ENCODE assay signal across 8 mouse cellular contexts in genomic region chr3:63295657-63296231, GRCm38 (mm10). TPM values are rescaled to one million over a fixed set of nuclear protein-coding genes. Genes with fewer than 3 reads are reported as not detected.
DNase-seq lines count a peak whose midpoint lies in the region; ATAC-seq and TF ChIP-seq lines count a peak whose summit lies in the region.

No protein-coding gene starts in this region.

- WGBS in heart, embryonic 13.5 days = under 1% methylated on average over 54 of the region's 54 CpGs
- WGBS in kidney, embryonic 14.5 days = under 1% methylated on average over 47 of the region's 54 CpGs
- 1% methylated on average over 46 of the region's 54 CpGs for WGBS in liver, postnatal 0 days (ENCODE audit: insufficient replicate concordance)
- under 1% methylated on average over 54 of the region's 54 CpGs for WGBS in olfactory bulb, adult 2 months

- TF ChIP-seq CTCF in embryonic fibroblast, embryonic 13.5 days (IDR thresholded peaks at IDR 0.05; ENCODE audit: borderline replicate concordance, insufficient read depth, low read length) = no peak
- no peak for TF ChIP-seq CTCF in liver, postnatal 0 days (IDR thresholded peaks at IDR 0.05; ENCODE audit: low read depth)
- TF ChIP-seq CTCF in olfactory bulb, adult 2 months (IDR thresholded peaks at IDR 0.05; ENCODE audit: insufficient read depth, low read depth, low read length) = no peak

- H3K4me1 ChIP-seq in embryonic fibroblast, embryonic 13.5 days (ENCODE audit: control insufficient read depth, insufficient read depth, low read length) = no peaks in the 10 kb centered on the region
- H3K4me1 ChIP-seq in heart, embryonic 13.5 days = peaks cover 11% of the 10 kb centered on the region
- H3K4me1 ChIP-seq in kidney, embryonic 14.5 days (ENCODE audit: control insufficient read depth, insufficient read depth, low read length) = no peaks in the 10 kb centered on the region
- H3K4me1 ChIP-seq in liver, postnatal 0 days (ENCODE audit: insufficient read depth) = no peaks in the 10 kb centered on the region; the same call in 1 of the 2 replicates
- 0 out of 2 replicates have a peak, but pooled peaks cover 4% of the 10 kb centered on the region for H3K4me1 ChIP-seq in olfactory bulb, adult 2 months (ENCODE audit: control insufficient read depth, insufficient read depth, low read length)

- peak overlapping the region; percentile 48 for H3K4me3 ChIP-seq in embryonic fibroblast, embryonic 13.5 days (ENCODE audit: insufficient read depth, low read length)
- H3K4me3 ChIP-seq in heart, embryonic 13.5 days = peak overlapping the region; percentile 80
- H3K4me3 ChIP-seq in kidney, embryonic 14.5 days (ENCODE audit: low read length) = peak overlapping the region; percentile 72
- peak overlapping the region; percentile 40 for H3K4me3 ChIP-seq in liver, postnatal 0 days (ENCODE audit: low read depth, low read length)
- peak overlapping the region; percentile 79 for H3K4me3 ChIP-seq in olfactory bulb, adult 2 months (ENCODE audit: insufficient read depth, low read depth, low read length)

- ATAC-seq in heart, embryonic 13.5 days (ENCODE audit: extremely low read depth, insufficient number of reproducible peaks, low FRiP score, low TSS enrichment) = peak; percentile 68; the same call in 1 of the 2 replicates
- peak; percentile 87 for ATAC-seq in kidney, embryonic 14.5 days (ENCODE audit: low FRiP score, low TSS enrichment)
- no peak for ATAC-seq in liver, postnatal 0 days
- no peak for ATAC-seq in CD4-positive, CD25-positive, alpha-beta regulatory T cell, adult 4 months

- H3K36me3 ChIP-seq in heart, embryonic 13.5 days = no peaks in the 10 kb centered on the region
- no peaks in the 10 kb centered on the region for H3K36me3 ChIP-seq in kidney, embryonic 14.5 days (ENCODE audit: control insufficient read depth, insufficient read depth, low read length)
- H3K36me3 ChIP-seq in liver, postnatal 0 days (replicated peaks; ENCODE audit: insufficient read depth, low read length) = no peaks in the 10 kb centered on the region

- H3K27ac ChIP-seq in embryonic fibroblast, embryonic 13.5 days (ENCODE audit: insufficient read depth, low read length) = peak overlapping the region; percentile 28; the same call in 1 of the 2 replicates
- H3K27ac ChIP-seq in heart, embryonic 13.5 days (replicated peaks) = peak overlapping the region; percentile 76
- peak overlapping the region; percentile 84 for H3K27ac ChIP-seq in kidney, embryonic 14.5 days (ENCODE audit: low read depth, low read length)
- no peak overlapping the region for H3K27ac ChIP-seq in liver, postnatal 0 days (ENCODE audit: low read depth)
- H3K27ac ChIP-seq in olfactory bulb, adult 2 months (ENCODE audit: insufficient read depth, low read depth, low read length) = no peak overlapping the region

- no peak for TF ChIP-seq EP300 in liver, postnatal 0 days (IDR thresholded peaks at IDR 0.05; ENCODE audit: low read depth)

- peak; percentile 3 for DNase-seq in thymus, postnatal 14 days
- DNase-seq in thymus, adult 18-20 months = no peak
- DNase-seq in liver, postnatal 0 days = peak; percentile 14

- H3K27me3 ChIP-seq in heart, embryonic 13.5 days (replicated peaks) = no peaks in the 10 kb centered on the region
- no peaks in the 10 kb centered on the region for H3K27me3 ChIP-seq in kidney, embryonic 14.5 days (ENCODE audit: control insufficient read depth, insufficient read depth, low read length)
- peaks cover 28% of the 10 kb centered on the region for H3K27me3 ChIP-seq in liver, postnatal 0 days (ENCODE audit: insufficient read depth, low read length)

- H3K4me2 ChIP-seq in heart, embryonic 13.5 days = peak overlapping the region; percentile 96
- H3K4me2 ChIP-seq in kidney, embryonic 14.5 days (replicated peaks; ENCODE audit: low read depth, low read length) = peak overlapping the region; percentile 92
- H3K4me2 ChIP-seq in liver, postnatal 0 days (ENCODE audit: low read depth, low read length) = peak overlapping the region; percentile 73

- TF ChIP-seq POLR2A in embryonic fibroblast, embryonic 13.5 days (IDR thresholded peaks at IDR 0.05; ENCODE audit: low read depth, low read length) = no peak
- no peak for TF ChIP-seq POLR2A in olfactory bulb, adult 2 months (IDR thresholded peaks at IDR 0.05; ENCODE audit: insufficient read depth, low read depth, low read length)

- H3K9ac ChIP-seq in heart, embryonic 13.5 days = peak overlapping the region; percentile 83
- peak overlapping the region; percentile 80 for H3K9ac ChIP-seq in kidney, embryonic 14.5 days (ENCODE audit: low read depth, low read length)
- no peak overlapping the region for H3K9ac ChIP-seq in liver, postnatal 0 days (replicated peaks)

- H3K9me3 ChIP-seq in heart, embryonic 13.5 days = no peaks in the 10 kb centered on the region
- H3K9me3 ChIP-seq in kidney, embryonic 14.5 days (ENCODE audit: control insufficient read depth, low read length) = no peaks in the 10 kb centered on the region
- H3K9me3 ChIP-seq in liver, postnatal 0 days (ENCODE audit: low read length) = no peaks in the 10 kb centered on the region

RNA-seq across cellular contexts. Expression of gene Mme, which starts 54.4 kb away (rescaled TPM):
- polyA plus RNA-seq in embryonic fibroblast, embryonic 13.5 days (2011; ENCODE audit: insufficient read length, low read depth, missing spikeins) = 11.9 and 41.4 TPM in 2 replicates
- 4.2 and 6.6 TPM in 2 replicates for polyA plus RNA-seq in heart, embryonic 13.5 days (2015; fragmentation: Nextera tagmentation; extraction: Ambion mirVana)
- polyA plus RNA-seq in kidney, embryonic 14.5 days (2014; fragmentation: Nextera tagmentation; extraction: Ambion mirVana) = 18.2 and 35.7 TPM in 2 replicates
- 0.01 and 0.06 TPM in 2 replicates for polyA plus RNA-seq in liver, postnatal 0 days (2015; fragmentation: Nextera tagmentation; extraction: Ambion mirVana)
- polyA plus RNA-seq in olfactory bulb, adult 2 months (2012; ENCODE audit: insufficient read depth, insufficient read length, low replicate concordance, missing spikeins) = not detected in 2 replicates
- not detected for polyA plus RNA-seq in CD4-positive, CD25-positive, alpha-beta regulatory T cell, adult 4 months (2017; shearing (Covaris generic))

Comparison
In these comparisons a context has a peak if more than half of its experiments do, and no peak if none do; other contexts are left out.
1. DNase-seq: peak in thymus, postnatal 14 days (single experiment) and liver, postnatal 0 days (single experiment); none in thymus, adult 18-20 months (0 of 2).
2. H3K27ac ChIP-seq: peak in embryonic fibroblast, embryonic 13.5 days (single experiment), heart, embryonic 13.5 days (single experiment) and kidney, embryonic 14.5 days (single experiment); none in liver, postnatal 0 days (single experiment) and olfactory bulb, adult 2 months (single experiment).
3. ATAC-seq: peak in heart, embryonic 13.5 days (single experiment) and kidney, embryonic 14.5 days (single experiment); none in liver, postnatal 0 days (single experiment) and CD4-positive, CD25-positive, alpha-beta regulatory T cell, adult 4 months (single experiment).
4. Peak in every context shown above with its lines, with median percentiles within 50 percentile points of each other: H3K4me3 ChIP-seq and H3K4me2 ChIP-seq.